Mouse (Mus musculus) embryonic stem cell, embryonic (primary cell): ENCODE data around the gene Rin2.

Experiments used
- CTCF ChIA-PET, 4 experiments: fragments of 300-600 bp in 2 of 4; fragments of 350-600 bp in 2 of 4; sonication (Branson Sonifier 250); formaldehyde crosslinking; loops; one replicate each; lab custom pipeline; 2022; ENCODE audit warnings: inconsistent platforms in 2 of 4; lab: Charles Lee
- POLR2A ChIA-PET, 4 experiments: fragments of 300-600 bp in 2 of 4; fragments of 350-600 bp in 2 of 4; sonication (Branson Sonifier 250); formaldehyde crosslinking; loops; one replicate each; lab custom pipeline; 2022; ENCODE audit warnings: antibody characterized with exemption in 4 of 4, inconsistent platforms in 1 of 4; lab: Charles Lee

Gene Rin2

DNA sequence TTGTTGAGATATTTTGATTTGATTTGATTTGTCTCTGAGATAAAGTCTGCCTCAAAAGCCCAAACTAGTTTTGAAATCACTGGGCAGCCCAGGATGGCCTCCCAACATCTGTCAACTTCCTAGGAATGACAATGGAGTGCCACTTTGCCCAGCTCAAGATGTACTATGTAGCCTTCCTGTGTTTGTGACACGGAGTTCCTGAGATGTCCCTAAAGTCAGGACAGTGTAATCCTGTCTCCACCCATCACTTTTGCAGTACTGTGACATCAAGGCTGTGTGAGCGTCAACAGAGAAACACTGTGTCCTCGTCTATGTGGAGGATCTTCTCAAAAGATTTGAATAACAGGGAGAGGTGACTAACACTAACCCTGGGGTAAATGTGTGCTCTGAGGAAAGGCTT is 123.9 kb downstream of the Rin2 start:
- POLR2A ChIA-PET = no interaction called here
- CTCF ChIA-PET = interaction anchor here in 1 of 4 experiments (1.8 kb wide), 1 partner anchor 12 kb away, joined by 8 read pairs; no protein-coding TSS in a partner anchor

DNA sequence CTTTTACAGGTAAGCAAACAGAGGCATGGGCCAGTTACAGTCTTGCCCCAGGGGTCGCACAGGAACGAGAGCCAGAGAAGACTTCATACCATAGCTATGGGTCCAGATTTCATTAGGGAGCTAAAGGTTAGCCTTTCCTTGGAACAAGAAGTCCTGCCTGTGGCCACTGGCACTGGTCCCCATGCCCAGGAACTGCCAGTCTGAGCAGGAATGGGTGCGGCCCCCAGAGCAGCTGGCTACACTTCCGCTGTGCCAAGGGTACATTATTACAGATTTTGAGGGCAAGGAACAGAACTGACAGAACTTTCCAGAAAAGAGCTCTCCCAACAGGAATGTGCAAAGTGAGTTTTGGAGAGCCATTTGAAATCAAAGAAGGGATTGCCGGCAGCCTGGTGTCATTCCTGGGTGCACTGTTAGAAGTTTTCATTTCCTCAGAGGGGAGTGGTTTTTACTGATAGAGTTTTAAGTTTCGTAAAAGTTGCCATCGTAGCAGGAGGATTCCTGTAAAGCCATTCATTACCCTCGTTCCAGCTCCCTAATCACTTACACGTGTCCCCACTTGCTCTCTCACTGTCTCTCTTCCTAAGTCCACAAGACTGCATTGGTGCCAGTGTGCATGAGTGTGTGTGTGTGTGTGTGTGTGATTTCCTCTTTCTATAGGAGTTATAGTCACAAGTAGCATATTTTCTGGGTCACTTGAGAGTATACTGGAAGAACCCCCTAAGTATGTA is 126.5 kb downstream of the Rin2 start:
- POLR2A ChIA-PET = interaction anchor here in 1 of 4 experiments (0.8 kb wide), 1 partner anchor 11 kb away, joined by 3 read pairs; no protein-coding TSS in a partner anchor
- CTCF ChIA-PET = interaction anchor here in 2 of 4 experiments (0.7 to 1.4 kb wide), 2 partner anchors 9 to 11 kb away, joined by 3 read pairs; no protein-coding TSS in a partner anchor

DNA sequence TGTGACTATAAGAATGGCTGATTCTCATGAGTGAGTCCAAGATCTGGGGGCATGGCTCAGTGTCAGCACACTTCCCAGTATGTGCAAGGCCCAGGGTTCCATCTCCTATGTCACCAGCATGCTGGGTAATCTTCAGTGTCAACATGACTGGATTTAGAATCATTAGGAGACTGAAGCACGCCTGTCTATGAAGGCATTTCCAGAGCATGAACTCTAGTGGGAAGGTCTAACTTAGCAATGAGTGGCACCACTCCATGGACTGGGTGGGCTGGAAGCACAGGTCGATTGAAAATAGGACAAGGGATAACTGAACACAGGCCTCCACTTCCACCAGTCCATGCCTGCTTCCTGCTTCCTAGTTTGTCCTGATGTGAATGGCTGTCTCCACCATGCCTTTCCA is 127.6 kb downstream of the Rin2 start:
- ChIA-PET POLR2A (no interaction called here), CTCF (no interaction called here)

DNA sequence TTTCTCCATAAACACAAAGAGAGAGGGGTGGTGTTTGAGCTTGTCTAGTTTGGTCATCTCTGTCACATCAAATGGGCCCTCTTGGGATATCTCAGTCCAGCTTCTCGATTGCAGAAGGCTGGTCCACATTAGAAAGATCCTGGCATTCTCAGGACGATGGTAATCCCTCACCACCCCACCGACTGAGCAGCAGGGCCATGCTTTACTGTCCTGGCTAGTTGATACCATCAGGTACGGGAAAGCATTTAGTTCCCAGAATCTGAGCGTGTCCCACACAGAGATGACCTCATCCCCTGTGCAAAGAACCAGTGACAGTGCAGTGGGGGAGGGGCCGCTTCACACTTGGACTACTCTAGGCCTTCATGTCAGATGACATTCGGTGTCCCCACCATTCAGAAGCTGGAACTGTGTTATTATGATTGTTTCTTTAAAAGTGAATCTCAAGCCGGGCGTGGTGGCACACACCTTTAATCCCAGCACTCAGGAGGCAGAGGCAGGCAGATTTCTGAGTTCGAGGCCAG is 128.9 kb downstream of the Rin2 start:
- ChIA-PET CTCF (interaction anchor here in 2 of 4 experiments (0.6 to 1.7 kb wide), 2 partner anchors 9 to 489 kb away, joined by 4 to 5 read pairs; no protein-coding TSS in a partner anchor), POLR2A (interaction anchor here in 1 of 4 experiments (0.7 kb wide), 1 partner anchor 59 kb away, joined by 4 read pairs; no protein-coding TSS in a partner anchor)

DNA sequence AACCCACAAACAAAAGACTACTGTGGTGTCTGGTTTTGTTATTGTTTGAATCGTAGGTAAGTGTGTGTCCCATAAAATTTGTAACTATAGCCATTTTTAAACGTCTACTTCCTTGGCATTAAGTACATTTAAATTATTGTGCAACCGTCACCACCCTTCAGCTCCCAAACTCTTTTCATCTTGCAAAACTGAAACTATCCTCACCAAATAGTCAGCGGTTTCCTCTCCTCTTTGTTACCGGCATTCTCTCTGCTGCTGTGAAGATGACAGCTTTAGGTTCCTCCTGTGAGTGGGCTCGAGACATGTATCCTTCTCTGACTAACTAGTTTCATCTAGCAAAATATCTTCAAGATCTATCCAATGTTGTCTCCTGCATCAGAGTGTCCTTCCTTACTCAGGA is 129.5 kb downstream of the Rin2 start:
- CTCF ChIA-PET = interaction anchor here in 2 of 4 experiments (0.6 to 1.7 kb wide), 3 partner anchors 10 to 489 kb away, joined by 3 to 5 read pairs (median 4); no protein-coding TSS in a partner anchor
- POLR2A ChIA-PET = no interaction called here

DNA sequence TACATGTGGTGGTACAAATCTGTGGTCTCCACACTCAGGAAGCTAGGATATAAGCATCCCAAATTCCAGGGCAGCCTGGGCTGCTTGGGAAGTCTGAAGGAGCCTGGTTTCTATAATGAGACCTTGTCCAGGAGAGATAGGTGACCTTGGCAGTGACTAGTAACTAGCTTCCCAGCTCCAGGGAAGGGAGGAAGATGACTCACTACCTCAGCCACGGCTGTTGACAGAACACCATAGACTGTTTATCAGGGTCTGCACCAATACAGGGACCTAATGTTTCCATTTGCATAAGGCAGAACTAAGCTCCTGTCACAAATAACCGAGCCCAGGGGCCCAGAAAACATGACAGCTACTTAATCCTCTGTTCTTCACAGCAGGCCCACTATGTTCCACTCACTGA is 132.3 kb downstream of the Rin2 start:
- ChIA-PET CTCF (interaction anchor here in 1 of 4 experiments (0.6 kb wide), 1 partner anchor 12 kb away, joined by 3 read pairs; no protein-coding TSS in a partner anchor), POLR2A (no interaction called here)

DNA sequence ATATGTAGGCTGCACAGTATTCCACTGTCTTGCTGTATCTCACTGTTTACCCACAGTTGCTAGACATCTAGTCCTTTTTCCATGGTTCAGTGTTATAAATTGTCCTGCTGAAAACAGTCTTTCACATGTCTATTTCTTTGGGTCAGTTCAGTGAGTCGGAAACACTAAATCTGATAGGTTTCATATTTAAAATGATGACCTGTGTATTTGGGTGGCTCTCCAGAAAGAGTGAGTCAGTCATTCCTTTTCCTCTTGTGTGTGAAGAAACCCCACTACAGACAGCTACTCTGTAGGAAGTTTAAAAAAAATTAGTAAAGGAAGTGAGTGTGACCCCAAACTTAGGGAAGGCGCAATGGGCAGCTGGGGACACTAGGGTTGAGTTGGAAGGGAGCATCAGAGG is 133.2 kb downstream of the Rin2 start:
- ChIA-PET CTCF (no interaction called here), POLR2A (no interaction called here)

DNA sequence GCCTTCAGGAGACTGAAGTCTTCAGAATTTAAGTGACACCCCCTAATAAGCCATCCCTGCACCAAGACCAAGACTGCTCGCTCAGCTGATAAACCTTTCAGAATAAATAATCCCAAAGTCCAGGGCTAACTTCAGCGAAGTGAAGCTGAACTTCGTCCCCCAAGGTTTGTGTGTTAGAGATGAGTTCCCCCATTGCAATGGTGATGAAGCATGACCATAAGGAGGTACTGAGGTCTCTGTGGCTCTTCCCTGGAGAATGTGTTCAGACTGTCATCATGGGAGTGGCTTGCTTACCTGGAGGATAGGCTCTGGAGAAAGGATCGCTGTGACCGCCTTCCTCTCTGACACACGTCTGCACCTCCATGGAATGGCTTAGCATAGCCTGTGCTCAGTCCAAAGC is 133.7 kb downstream of the Rin2 start:
- ChIA-PET CTCF (no interaction called here), POLR2A (interaction anchor here in 1 of 4 experiments (0.6 kb wide), 2 partner anchors 27 to 103 kb away, joined by 3 read pairs; no protein-coding TSS in a partner anchor)

DNA sequence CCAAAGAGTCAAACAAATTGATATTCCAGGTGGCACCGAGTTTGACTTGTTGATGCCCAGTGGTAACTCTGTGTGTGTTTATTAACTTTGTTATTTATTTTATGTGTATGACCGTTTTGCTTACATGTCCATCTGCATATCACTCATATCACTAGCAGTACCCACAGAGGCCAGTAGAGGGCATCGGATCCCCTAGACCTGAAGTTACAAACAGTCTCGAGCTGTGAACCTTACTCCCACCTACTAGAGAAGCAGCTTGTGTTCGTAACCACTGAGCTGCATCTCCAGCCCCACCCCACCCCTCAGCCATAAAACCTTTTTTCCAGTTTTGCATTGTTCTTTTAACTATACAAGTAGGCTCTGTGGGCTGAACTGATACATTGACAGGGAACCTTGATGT is 135.7 kb downstream of the Rin2 start:
- ChIA-PET POLR2A (interaction anchor here in 1 of 4 experiments (0.5 to 1.1 kb wide), 3 partner anchors 13 to 48 kb away, joined by 3 read pairs; no protein-coding TSS in a partner anchor), CTCF (interaction anchor here in 2 of 4 experiments (0.6 to 1.7 kb wide), 10 partner anchors 9 to 189 kb away, joined by 3 to 8 read pairs (median 3); no protein-coding TSS in a partner anchor)

DNA sequence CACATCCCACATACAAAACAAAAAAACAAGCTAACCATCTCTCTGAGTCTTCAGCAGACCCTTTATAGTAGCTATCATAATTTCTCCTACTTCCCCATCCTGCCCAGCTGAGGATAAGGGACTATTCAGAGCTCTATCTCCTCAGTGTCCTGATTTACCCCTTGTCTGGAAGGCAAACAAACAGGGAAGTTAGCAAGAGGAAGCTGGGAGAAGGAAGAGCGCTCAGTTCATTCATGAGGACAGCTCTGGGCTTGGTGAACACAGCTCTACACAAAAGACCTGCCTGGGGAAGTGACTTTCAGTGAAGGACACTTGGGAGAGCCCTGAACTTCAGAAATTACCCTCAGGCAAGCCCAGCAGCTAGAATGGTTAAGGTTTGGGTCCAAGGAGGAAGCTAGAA is 137.8 kb downstream of the Rin2 start:
- ChIA-PET POLR2A (interaction anchor here in 1 of 4 experiments (1.2 kb wide), 1 partner anchor 12 kb away, joined by 3 read pairs; no protein-coding TSS in a partner anchor), CTCF (interaction anchor here in 2 of 4 experiments (0.6 to 1.1 kb wide), 2 partner anchors 11 to 19 kb away, joined by 3 read pairs; no protein-coding TSS in a partner anchor)

DNA sequence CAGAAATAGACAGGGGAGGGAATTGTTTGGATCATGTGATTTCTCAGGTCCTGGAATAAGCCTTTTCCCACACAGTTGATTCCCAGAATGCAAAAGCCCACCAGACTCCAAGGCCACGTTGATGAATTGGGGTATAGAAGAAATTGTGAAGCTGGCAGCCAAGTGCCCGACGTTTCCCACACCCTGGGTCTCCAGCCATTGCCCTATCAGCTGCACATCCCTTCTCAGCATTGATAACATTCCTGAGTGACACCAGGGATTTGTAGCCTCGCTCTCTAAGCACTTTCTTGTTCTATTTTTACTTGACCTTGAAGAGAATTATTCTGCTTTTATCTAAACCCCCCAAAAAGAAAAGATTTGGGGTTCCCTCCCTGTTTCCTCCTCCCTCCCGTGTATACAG is 142.2 kb downstream of the Rin2 start:
- ChIA-PET POLR2A (no interaction called here), CTCF (no interaction called here)

DNA sequence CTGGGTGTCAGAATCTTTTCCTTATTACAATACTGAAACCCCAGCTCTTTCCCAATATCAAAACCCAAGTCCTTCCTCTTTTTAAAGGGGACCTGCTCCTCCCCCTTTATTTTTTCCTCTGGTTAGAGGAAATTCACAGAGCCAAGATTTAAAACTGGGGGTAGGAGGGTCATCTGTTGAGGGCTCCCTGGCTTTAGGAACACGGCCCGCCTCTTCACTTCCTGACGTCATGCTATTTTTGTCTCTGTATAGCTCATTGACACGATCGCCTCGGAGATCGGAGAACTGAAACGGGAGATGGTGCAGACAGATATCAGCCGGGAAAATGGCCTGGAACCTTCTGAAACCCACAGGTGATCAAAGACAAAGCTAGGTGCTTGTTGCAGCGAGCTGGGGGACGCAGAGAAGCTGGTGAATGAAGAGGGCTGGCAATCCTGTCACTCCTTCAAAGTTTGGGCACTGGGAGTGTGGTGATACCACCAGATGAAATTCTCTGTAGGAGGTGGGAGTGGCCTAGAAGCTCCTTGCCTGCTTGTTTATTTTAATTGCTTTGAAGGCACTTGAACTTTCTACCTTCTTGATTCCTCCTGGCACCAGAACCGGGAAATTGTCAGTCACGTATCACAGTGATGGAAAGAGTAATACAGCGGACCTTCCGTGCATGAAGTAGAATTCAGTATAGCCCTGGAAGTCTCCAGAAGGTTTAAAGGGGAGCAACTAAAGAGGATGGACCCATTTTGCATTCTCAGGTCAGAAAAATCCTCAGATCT is 147.2 kb downstream of the Rin2 start:
- POLR2A ChIA-PET = interaction anchor here in 1 of 4 experiments (0.7 to 0.8 kb wide), 2 partner anchors 10 to 57 kb away, joined by 4 read pairs; no protein-coding TSS in a partner anchor

DNA sequence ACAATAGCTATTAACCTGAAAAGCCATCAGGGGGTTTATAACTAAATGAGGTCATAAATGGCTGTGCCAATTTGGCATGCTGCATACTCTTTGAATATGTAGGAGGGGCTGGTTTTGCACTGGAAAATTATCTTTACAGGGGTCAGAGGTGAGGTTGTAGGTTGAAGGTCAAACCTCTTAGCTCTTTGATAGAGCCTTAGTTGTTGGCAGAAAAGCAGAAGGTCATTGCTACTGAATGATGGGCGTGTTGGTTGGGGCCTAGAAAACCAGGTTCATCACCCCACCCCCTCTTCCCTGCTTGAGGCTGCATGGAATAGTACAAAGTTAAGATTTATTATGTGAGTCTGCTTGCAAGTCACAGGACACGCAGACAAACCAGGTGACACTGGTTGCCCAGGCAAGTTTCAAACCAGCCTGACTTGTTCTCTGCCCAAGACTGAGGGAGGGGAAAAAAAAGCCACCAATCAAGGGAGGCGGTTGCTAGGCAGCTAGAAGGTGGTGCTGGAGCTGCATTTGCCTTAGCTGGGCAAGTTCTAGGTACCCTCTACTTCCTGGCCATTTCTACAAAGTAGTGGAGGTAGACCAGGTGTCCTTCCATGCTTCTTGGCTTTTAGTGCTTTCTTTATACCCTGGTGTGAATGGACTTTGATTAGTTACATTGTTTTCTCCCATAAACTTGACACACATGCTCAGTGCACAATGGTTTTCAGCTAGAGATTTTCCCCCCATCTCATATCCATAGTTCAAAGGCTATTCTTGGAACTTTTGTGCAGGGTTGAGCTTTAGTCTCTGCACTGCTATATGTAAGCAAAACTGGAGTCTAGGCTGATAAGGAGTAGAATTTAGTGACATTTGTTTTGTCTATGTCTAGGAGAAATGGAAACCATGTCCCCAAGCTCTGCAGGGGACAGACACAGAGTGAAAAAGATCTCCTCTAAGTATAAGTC is 148.0 kb downstream of the Rin2 start:
- CTCF ChIA-PET = interaction anchor here in 2 of 4 experiments (1.1 to 1.2 kb wide), 2 partner anchors 29 kb away, joined by 3 read pairs; no protein-coding TSS in a partner anchor
- POLR2A ChIA-PET = interaction anchor here in 1 of 4 experiments (0.6 kb wide), 1 partner anchor 12 kb away, joined by 3 read pairs; no protein-coding TSS in a partner anchor

More for the DNA sequence above, 147.2 kb downstream of the Rin2 start:
- CTCF ChIA-PET = interaction anchor here in 2 of 4 experiments (1.1 to 1.2 kb wide), 2 partner anchors 28 kb away, joined by 3 read pairs; no protein-coding TSS in a partner anchor

DNA sequence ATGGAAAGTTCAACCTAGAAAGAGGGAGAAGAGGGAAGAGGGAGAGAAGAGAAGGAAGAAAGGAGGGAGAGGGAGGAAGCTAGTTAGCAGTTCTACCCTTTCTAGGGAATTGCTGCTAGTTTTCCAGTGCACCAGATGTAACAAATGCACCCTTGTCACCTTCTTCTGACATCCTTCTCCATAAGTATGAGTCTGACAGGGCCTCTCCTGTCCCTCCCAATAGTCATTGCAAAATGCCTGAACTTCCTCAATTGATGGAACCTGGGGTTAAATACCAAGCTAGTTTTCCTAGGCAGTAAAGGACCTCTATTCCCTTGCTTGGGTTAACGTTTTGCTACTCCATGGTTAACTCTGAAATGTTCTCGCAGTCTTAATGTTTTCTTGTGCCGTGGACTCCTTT is 149.7 kb downstream of the Rin2 start:
- POLR2A ChIA-PET = no interaction called here
- CTCF ChIA-PET = interaction anchor here in 1 of 4 experiments (0.7 kb wide), 1 partner anchor 14 kb away, joined by 3 read pairs; no protein-coding TSS in a partner anchor

DNA sequence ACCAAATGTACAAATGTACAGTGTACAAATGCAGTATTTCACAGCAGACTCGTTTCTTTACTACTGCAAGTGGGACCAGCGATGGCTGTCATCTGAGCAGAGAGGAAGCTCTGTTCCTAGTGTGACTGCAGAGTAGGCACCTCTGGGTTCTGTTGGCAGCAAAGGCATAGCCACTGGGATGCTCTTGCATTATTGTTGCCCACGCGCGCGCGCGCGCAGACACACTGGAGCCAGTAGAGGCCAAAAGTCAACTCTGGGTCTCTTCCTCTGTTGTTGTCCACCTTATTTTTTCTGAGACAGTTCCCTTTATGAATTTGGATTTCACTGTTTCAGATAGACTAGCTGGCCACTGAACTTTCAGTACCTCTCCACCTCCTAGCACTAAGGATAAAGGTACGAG is 150.2 kb downstream of the Rin2 start:
- CTCF ChIA-PET = no interaction called here

DNA sequence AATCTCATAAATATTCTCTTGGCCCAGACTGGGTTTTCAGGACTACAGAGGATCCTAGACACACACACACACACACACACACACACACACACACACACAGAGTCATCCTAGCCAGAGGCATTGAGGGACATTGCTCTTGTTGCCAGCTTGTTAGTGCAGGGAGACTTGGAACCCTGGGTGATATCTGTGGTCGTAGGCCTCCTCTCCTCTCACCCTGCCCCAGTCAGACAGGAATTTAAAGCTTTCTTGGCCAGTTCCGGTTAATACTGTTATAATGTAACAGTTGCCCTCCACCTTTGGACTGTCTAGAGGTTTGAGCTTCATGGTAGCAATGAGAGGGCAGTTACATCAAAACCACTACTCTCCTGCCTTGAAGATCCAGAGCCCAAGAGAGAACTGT is 152.9 kb downstream of the Rin2 start:
- ChIA-PET CTCF (interaction anchor here in 1 of 4 experiments (0.7 kb wide), 1 partner anchor 313 kb away, joined by 3 read pairs; no protein-coding TSS in a partner anchor), POLR2A (interaction anchor here in 1 of 4 experiments (0.7 kb wide), 1 partner anchor 642 kb away, joined by 5 read pairs; no protein-coding TSS in a partner anchor)

More for the DNA sequence above, 150.2 kb downstream of the Rin2 start:
- POLR2A ChIA-PET = no interaction called here

DNA sequence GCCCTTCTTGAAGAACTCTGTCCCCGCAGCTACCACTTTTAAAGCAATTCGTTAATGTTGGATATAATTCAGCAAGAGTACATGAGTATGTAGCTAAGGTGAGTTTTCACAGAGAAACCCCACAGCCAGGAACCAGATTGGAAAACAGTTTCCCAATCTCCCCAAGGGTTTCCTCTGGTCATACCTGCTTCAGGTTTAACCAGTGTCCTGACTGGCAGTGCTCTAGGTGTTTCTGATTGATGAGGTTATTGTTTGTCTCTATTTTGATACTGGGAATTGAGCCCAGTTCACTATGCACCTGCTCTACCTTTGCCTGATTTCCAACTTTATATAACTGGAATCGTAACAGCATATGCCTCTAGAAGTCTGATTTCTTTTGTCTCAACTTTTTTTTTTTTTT is 153.6 kb downstream of the Rin2 start:
- ChIA-PET POLR2A (no interaction called here), CTCF (interaction anchor here in 1 of 4 experiments (0.7 kb wide), 1 partner anchor 314 kb away, joined by 3 read pairs; no protein-coding TSS in a partner anchor)
